Mouse (Mus musculus): ENCODE data around the gene Faiml.

Faiml gene

DNA sequence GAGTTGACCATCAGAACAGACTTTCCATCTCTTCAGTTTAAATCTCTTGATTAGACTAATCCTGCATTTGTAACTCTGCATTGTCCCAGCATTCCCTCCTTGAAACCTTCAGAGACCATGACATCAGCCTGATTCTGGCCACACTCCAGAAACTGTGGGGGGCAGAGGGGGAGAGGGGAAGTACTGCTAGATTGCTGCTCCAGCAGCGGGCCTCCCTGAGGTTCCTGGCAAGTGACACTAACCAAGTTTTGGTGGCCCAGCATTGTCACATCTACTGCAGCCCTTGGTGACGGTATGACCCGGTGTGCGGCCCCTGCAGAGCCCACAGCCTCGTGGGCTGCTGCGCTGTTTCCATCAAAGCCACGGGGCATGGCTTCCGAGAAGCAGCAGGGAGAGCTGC lies 56.8 kb downstream of the Faiml start:
- peak; percentile 9 for DNase-seq (ENCODE audit: low spot score)
